Mouse (Mus musculus): Measurements from ENCODE around the gene A630076J17Rik. TPM values are rescaled to one million over a fixed set of nuclear protein-coding genes. Genes with fewer than 3 reads are reported as not detected.
A peak's percentile ranks its signal among the peaks of the same experiment; 100 is the strongest.

Gene A630076J17Rik
- total and polyA plus RNA-seq, 3 experiments: not detected

GRCm38 (mm10) chr3:107216400-107217100 is 13.9 kb upstream of the A630076J17Rik start:
- peaks cover 11% of the 10 kb centered on the region for H3K27me3 ChIP-seq (replicated peaks)
- DNase-seq (ENCODE audit: extremely low read depth): peak; percentile 5
- no peak overlapping the region for H3K4me2 ChIP-seq (ENCODE audit: insufficient read depth, low read depth, poor library complexity, severe bottlenecking)
- H3K4me3 ChIP-seq (replicated peaks in 1 of 3; ENCODE audit: low read depth in 2 of 3, low read length in 2 of 3, poor library complexity in 1 of 3): no peak overlapping the region
- H3K79me2 ChIP-seq (replicated peaks; ENCODE audit: control insufficient read depth, extremely low read depth, insufficient read depth, poor library complexity, severe bottlenecking): no peaks in the 10 kb centered on the region
- no peak overlapping the region for H3K27ac ChIP-seq (ENCODE audit: insufficient read depth, low read depth)
- H3K9ac ChIP-seq (ENCODE audit: insufficient read depth, low read depth): no peak overlapping the region
- TF ChIP-seq MEF2A (IDR thresholded peaks at IDR 0.05; ENCODE audit: borderline replicate concordance, low read depth, low read length) (no peak), SMC3 (IDR thresholded peaks at IDR 0.05; ENCODE audit: low read depth, low read length) (no peak), BHLHE40 (IDR thresholded peaks at IDR 0.05; ENCODE audit: low read depth, low read length) (no peak), RCOR1 (conservative IDR thresholded peaks at IDR 0.05; ENCODE audit: low read depth, low read length) (no peak), JUN (IDR thresholded peaks at IDR 0.05; ENCODE audit: insufficient read depth, low read depth, low read length) (no peak), MAZ (IDR thresholded peaks at IDR 0.05; ENCODE audit: low read depth, low read length) (no peak), MYC (IDR thresholded peaks at IDR 0.05; ENCODE audit: low read depth, low read length) (no peak), E2F4 (IDR thresholded peaks at IDR 0.05; ENCODE audit: insufficient replicate concordance, low read depth, low read length) (no peak), MAFK (IDR thresholded peaks at IDR 0.05; ENCODE audit: insufficient replicate concordance, low read length) (no peak), UBTF (IDR thresholded peaks at IDR 0.05; ENCODE audit: low read depth, low read length) (no peak), JUND (conservative IDR thresholded peaks at IDR 0.05; ENCODE audit: low read depth, low read length) (no peak)
- H3K4me1 ChIP-seq (ENCODE audit: control insufficient read depth in 1 of 2, insufficient read depth in 2 of 2): peaks cover 3 to 7% of the 10 kb centered on the region in 2 experiments; a peak in 3 of 4 replicates
- peaks cover 3% of the 10 kb centered on the region for H3K9me3 ChIP-seq (replicated peaks; ENCODE audit: low read length)
- in situ Hi-C loops (cut with MboI; ENCODE audit: low pct_ligation_motif_present, low pct_unique_long_range_greater_than_20kb, low sequenced_read_pairs): no loop called here
- dilution Hi-C loops (cut with MboI; ENCODE audit: extremely low pct_ligation_motif_present, extremely low pct_unique_long_range_greater_than_20kb, low sequenced_read_pairs): no loop called here
- no peaks in the 10 kb centered on the region for H3K36me3 ChIP-seq (replicated peaks in 1 of 2; ENCODE audit: control insufficient read depth in 1 of 2, insufficient read depth in 1 of 2, low read length in 1 of 2)

DNA sequence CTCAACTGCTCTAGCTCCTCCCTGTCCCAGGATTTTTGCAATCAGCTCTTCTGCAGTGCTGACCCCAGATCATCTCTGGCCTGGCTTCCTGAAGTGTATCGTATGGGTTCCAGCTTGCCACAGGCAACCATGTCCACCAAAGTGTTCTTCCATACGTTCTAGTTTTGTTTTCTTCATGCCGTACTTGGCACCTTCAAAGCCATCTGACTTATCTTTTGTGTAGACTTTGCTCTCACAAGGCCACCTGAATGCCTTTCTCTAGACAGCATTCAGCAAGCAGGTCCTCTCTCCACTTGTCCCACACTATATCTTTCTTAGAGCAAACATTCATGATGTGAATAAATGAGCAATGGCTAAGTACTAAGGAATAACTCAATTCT is 13.3 kb upstream of the A630076J17Rik start:
- no peak for TF ChIP-seq TCF12 (IDR thresholded peaks at IDR 0.05; ENCODE audit: low read depth, low read length)
- no peaks in the 10 kb centered on the region for H3K36me3 ChIP-seq (replicated peaks in 1 of 2; ENCODE audit: control insufficient read depth in 1 of 2, insufficient read depth in 1 of 2, low read length in 1 of 2)
- H3K27ac ChIP-seq (ENCODE audit: insufficient read depth, low read depth): no peak overlapping the region
- no peak overlapping the region for H3K9ac ChIP-seq (ENCODE audit: insufficient read depth, low read depth)
- H3K4me1 ChIP-seq (ENCODE audit: control insufficient read depth in 1 of 2, insufficient read depth in 2 of 2): peaks cover 3 to 7% of the 10 kb centered on the region in 2 experiments; a peak in 3 of 4 replicates
- H3K79me2 ChIP-seq (replicated peaks; ENCODE audit: control insufficient read depth, extremely low read depth, insufficient read depth, poor library complexity, severe bottlenecking): no peaks in the 10 kb centered on the region
- peaks cover 11% of the 10 kb centered on the region for H3K27me3 ChIP-seq (replicated peaks)
- DNase-seq (ENCODE audit: extremely low read depth): no peak
- peaks cover 3% of the 10 kb centered on the region for H3K9me3 ChIP-seq (replicated peaks; ENCODE audit: low read length)
- dilution Hi-C loops (cut with MboI; ENCODE audit: extremely low pct_ligation_motif_present, extremely low pct_unique_long_range_greater_than_20kb, low sequenced_read_pairs) (no loop called here), in situ Hi-C loops (cut with MboI; ENCODE audit: low pct_ligation_motif_present, low pct_unique_long_range_greater_than_20kb, low sequenced_read_pairs) (no loop called here)
- H3K4me2 ChIP-seq (ENCODE audit: insufficient read depth, low read depth, poor library complexity, severe bottlenecking): no peak overlapping the region
- no peak overlapping the region for H3K4me3 ChIP-seq (replicated peaks in 1 of 3; ENCODE audit: low read depth in 2 of 3, low read length in 2 of 3, poor library complexity in 1 of 3)

- dilution Hi-C loops (cut with MboI; ENCODE audit: extremely low pct_ligation_motif_present, extremely low pct_unique_long_range_greater_than_20kb, low sequenced_read_pairs) (no loop called here), in situ Hi-C loops (cut with MboI; ENCODE audit: low pct_ligation_motif_present, low pct_unique_long_range_greater_than_20kb, low sequenced_read_pairs) (no loop called here)
- H3K27me3 ChIP-seq (replicated peaks): peaks cover 11% of the 10 kb centered on the region
- TF ChIP-seq HCFC1 (IDR thresholded peaks at IDR 0.05; ENCODE audit: low read depth, low read length): no peak
- TF ChIP-seq SMC3 (IDR thresholded peaks at IDR 0.05; ENCODE audit: low read depth, low read length): no peak
- TF ChIP-seq NRF1 (IDR thresholded peaks at IDR 0.05; ENCODE audit: low read depth, low read length): no peak
- TF ChIP-seq EP300 (IDR thresholded peaks at IDR 0.05; ENCODE audit: low read length): no peak
- TF ChIP-seq SIN3A (IDR thresholded peaks at IDR 0.05; ENCODE audit: low read length): no peak
- no peak for TF ChIP-seq USF1 (IDR thresholded peaks at IDR 0.05; ENCODE audit: low read depth, low read length)
- no peak for TF ChIP-seq TCF12 (IDR thresholded peaks at IDR 0.05; ENCODE audit: low read depth, low read length)
- TF ChIP-seq MAX (IDR thresholded peaks at IDR 0.05; ENCODE audit: low read length): no peak
- TF ChIP-seq KAT2A (IDR thresholded peaks at IDR 0.05; ENCODE audit: insufficient replicate concordance, low read length): no peak
- TF ChIP-seq ZNF384 (IDR thresholded peaks at IDR 0.05; ENCODE audit: low read depth, low read length): no peak
- no peak for TF ChIP-seq MYC (IDR thresholded peaks at IDR 0.05; ENCODE audit: low read depth, low read length)
- TF ChIP-seq USF2 (conservative IDR thresholded peaks at IDR 0.05; ENCODE audit: low read depth, low read length): no peak
- no peak for TF ChIP-seq E2F4 (IDR thresholded peaks at IDR 0.05; ENCODE audit: insufficient replicate concordance, low read depth, low read length)
- no peak overlapping the region for H3K4me2 ChIP-seq (ENCODE audit: insufficient read depth, low read depth, poor library complexity, severe bottlenecking)
- H3K4me1 ChIP-seq (ENCODE audit: control insufficient read depth in 1 of 2, insufficient read depth in 2 of 2): peaks cover 3 to 7% of the 10 kb centered on the region in 2 experiments; a peak in 3 of 4 replicates
- DNase-seq (ENCODE audit: extremely low read depth): no peak
- H3K9me3 ChIP-seq (replicated peaks; ENCODE audit: low read length): peaks cover 3% of the 10 kb centered on the region
- no peaks in the 10 kb centered on the region for H3K79me2 ChIP-seq (replicated peaks; ENCODE audit: control insufficient read depth, extremely low read depth, insufficient read depth, poor library complexity, severe bottlenecking)
- H3K4me3 ChIP-seq (replicated peaks in 1 of 3; ENCODE audit: low read depth in 2 of 3, low read length in 2 of 3, poor library complexity in 1 of 3): no peak overlapping the region
- no peaks in the 10 kb centered on the region for H3K36me3 ChIP-seq (replicated peaks in 1 of 2; ENCODE audit: control insufficient read depth in 1 of 2, insufficient read depth in 1 of 2, low read length in 1 of 2)
- no peak overlapping the region for H3K9ac ChIP-seq (ENCODE audit: insufficient read depth, low read depth)
- H3K27ac ChIP-seq (ENCODE audit: insufficient read depth, low read depth): no peak overlapping the region
Measured at GRCm38 (mm10) chr3:107218572-107218971, 11.8 kb upstream of the A630076J17Rik start.
